Mouse (Mus musculus) heart, embryonic 13.5 days (tissue): ENCODE measurements at regions not wholly inside any gene's neighbourhood (a gene's known extent, or its start where the extent isn't known, plus 50 kb on each side); places are given as distances from the start of the nearest gene placed in this dataset.

Experiments used
- ATAC-seq: fragments of 200-750 bp; cut with Nextera tagmentation; 2 replicates; pipeline ENCODE4 v1.8.0; 2017; ENCODE audit warnings: moderate TSS enrichment; ENCODE audit not compliant: insufficient number of reproducible peaks, low FRiP score, low TSS enrichment; ENCODE audit errors: extremely low read depth
- H3K27ac ChIP-seq: fragments of 300-500 bp; sonication (generic); replicated peaks from 2 replicates; pipeline ENCODE4 v1.5.1; 2015; ENCODE audit warnings: moderate library complexity, mild to moderate bottlenecking, inconsistent platforms
- H3K27me3 ChIP-seq: fragments of 300-500 bp; sonication (generic); replicated peaks from 2 replicates; pipeline ENCODE4 v1.6.1; 2015; ENCODE audit warnings: mild to moderate bottlenecking, inconsistent platforms
- H3K36me3 ChIP-seq: fragments of 300-500 bp; sonication (generic); 2 replicates; pipeline ENCODE4 v1.6.1; 2015; ENCODE audit warnings: mild to moderate bottlenecking, inconsistent platforms
- H3K4me1 ChIP-seq: fragments of 300-500 bp; sonication (generic); 2 replicates; pipeline ENCODE4 v1.6.1; 2015; ENCODE audit warnings: inconsistent platforms
- H3K4me2 ChIP-seq: fragments of 300-500 bp; sonication (generic); 2 replicates; pipeline ENCODE4 v1.6.1; 2015; ENCODE audit warnings: inconsistent platforms, mild to moderate bottlenecking, moderate library complexity
- H3K4me3 ChIP-seq: fragments of 300-500 bp; sonication (generic); 2 replicates; pipeline ENCODE4 v1.5.1; 2015; ENCODE audit warnings: moderate library complexity, mild to moderate bottlenecking, inconsistent platforms
- H3K9ac ChIP-seq: fragments of 300-500 bp; sonication (generic); 2 replicates; pipeline ENCODE4 v1.6.1; 2015; ENCODE audit warnings: inconsistent platforms, mild to moderate bottlenecking, moderate library complexity
- H3K9me3 ChIP-seq: fragments of 300-500 bp; sonication (generic); 2 replicates; pipeline ENCODE4 v1.6.1; 2016; ENCODE audit warnings: inconsistent platforms
- WGBS: fragments of 180-500 bp; shearing (Covaris S2); methylation state at CpG from one replicate; pipeline ENCODE4 v1.1.7; 2015; ENCODE audit warnings: mixed read lengths; 5-methylcytosine and 5-hydroxymethylcytosine counted together

- no peak for ATAC-seq
- Histone ChIP-seq H3K9ac (no peak overlapping the region), H3K4me2 (no peak overlapping the region), H3K27ac (no peak overlapping the region), H3K36me3 (no peaks in the 10 kb centered on the region), H3K9me3 (no peaks in the 10 kb centered on the region), H3K4me1 (no peaks in the 10 kb centered on the region), H3K4me3 (no peak overlapping the region), H3K27me3 (no peaks in the 10 kb centered on the region)
- WGBS, result 72% methylated on average over 1 of the region's 1 CpGs
Observed at GRCm38 (mm10) chr9:93889256-93889655, 648.6 kb downstream of the 1190002N15Rik start.

GRCm38 (mm10) chr9:93880112-93880511, 657.8 kb downstream of the 1190002N15Rik start:
- no peak overlapping the region for H3K9ac ChIP-seq
- WGBS, result 79% methylated on average over 2 of the region's 2 CpGs
- H3K27me3 ChIP-seq, result no peaks in the 10 kb centered on the region
- H3K4me2 ChIP-seq, result no peak overlapping the region
- H3K27ac ChIP-seq, result no peak overlapping the region
- H3K36me3 ChIP-seq, result no peaks in the 10 kb centered on the region
- ATAC-seq, result no peak
- no peaks in the 10 kb centered on the region for H3K4me1 ChIP-seq
- H3K4me3 ChIP-seq, result no peak overlapping the region
- no peaks in the 10 kb centered on the region for H3K9me3 ChIP-seq

- Histone ChIP-seq H3K27ac (no peak overlapping the region), H3K4me3 (no peak overlapping the region), H3K4me2 (no peak overlapping the region), H3K9me3 (no peaks in the 10 kb centered on the region), H3K4me1 (no peaks in the 10 kb centered on the region), H3K36me3 (no peaks in the 10 kb centered on the region), H3K9ac (no peak overlapping the region), H3K27me3 (no peaks in the 10 kb centered on the region)
- 70% methylated on average over 2 of the region's 2 CpGs for WGBS
- no peak for ATAC-seq
Observed at GRCm38 (mm10) chr9:93879572-93879971, 658.3 kb downstream of the 1190002N15Rik start.

- Histone ChIP-seq H3K4me2 (no peak overlapping the region), H3K27me3 (no peaks in the 10 kb centered on the region), H3K9ac (no peak overlapping the region), H3K4me1 (no peaks in the 10 kb centered on the region), H3K27ac (no peak overlapping the region), H3K4me3 (no peak overlapping the region), H3K36me3 (no peaks in the 10 kb centered on the region), H3K9me3 (no peaks in the 10 kb centered on the region)
- no peak for ATAC-seq
- 77% methylated on average over 7 of the region's 7 CpGs for WGBS
Observed at GRCm38 (mm10) chr9:93870778-93871177, 667.1 kb downstream of the 1190002N15Rik start.

GRCm38 (mm10) chr9:93857937-93858336, 679.9 kb downstream of the 1190002N15Rik start:
- no peak for ATAC-seq
- Histone ChIP-seq H3K4me3 (no peak overlapping the region), H3K4me1 (no peaks in the 10 kb centered on the region), H3K36me3 (no peaks in the 10 kb centered on the region), H3K9me3 (no peaks in the 10 kb centered on the region), H3K27ac (no peak overlapping the region), H3K4me2 (no peak overlapping the region), H3K9ac (no peak overlapping the region), H3K27me3 (no peaks in the 10 kb centered on the region)
- 63% methylated on average over 2 of the region's 2 CpGs for WGBS

- Histone ChIP-seq H3K4me1 (no peaks in the 10 kb centered on the region), H3K4me3 (no peak overlapping the region), H3K9me3 (no peaks in the 10 kb centered on the region), H3K9ac (no peak overlapping the region), H3K27me3 (no peaks in the 10 kb centered on the region), H3K36me3 (no peaks in the 10 kb centered on the region), H3K27ac (no peak overlapping the region), H3K4me2 (no peak overlapping the region)
- ATAC-seq, result no peak
Observed at GRCm38 (mm10) chr9:93846411-93846810, 691.5 kb downstream of the 1190002N15Rik start.

- no peak overlapping the region for H3K4me2 ChIP-seq
- no peaks in the 10 kb centered on the region for H3K4me1 ChIP-seq
- H3K4me3 ChIP-seq, result no peak overlapping the region
- H3K27me3 ChIP-seq, result no peaks in the 10 kb centered on the region
- WGBS, result 62% methylated on average over 5 of the region's 5 CpGs
- H3K27ac ChIP-seq, result no peak overlapping the region
- H3K36me3 ChIP-seq, result no peaks in the 10 kb centered on the region
- no peaks in the 10 kb centered on the region for H3K9me3 ChIP-seq
- no peak for ATAC-seq
- no peak overlapping the region for H3K9ac ChIP-seq
Observed at GRCm38 (mm10) chr9:93843869-93844268, 694.0 kb downstream of the 1190002N15Rik start.
